Mouse (Mus musculus): ENCODE data around the gene Uhmk1. TPM values are rescaled to one million over a fixed set of nuclear protein-coding genes. Genes with fewer than 3 reads are reported as not detected.

The Uhmk1 gene
- polyA plus RNA-seq, 1 experiment from 2014 or later, result 3.3 TPM

- no peaks in the 10 kb centered on the region for H3K4me1 ChIP-seq (ENCODE audit: insufficient read depth)
- no peak for ATAC-seq
- H3K9me3 ChIP-seq (ENCODE audit: low read length), result no peaks in the 10 kb centered on the region
- H3K27ac ChIP-seq (ENCODE audit: low read depth), result no peak overlapping the region; the same call in 1 of the 2 replicates
- no peak overlapping the region for H3K4me3 ChIP-seq (ENCODE audit: low read depth, low read length)
- 62% methylated on average over 9 of the region's 9 CpGs for WGBS (ENCODE audit: insufficient replicate concordance)
- H3K9ac ChIP-seq (replicated peaks), result no peak overlapping the region
- no peaks in the 10 kb centered on the region for H3K27me3 ChIP-seq (ENCODE audit: insufficient read depth, low read length)
- TF ChIP-seq CTCF (IDR thresholded peaks at IDR 0.05; ENCODE audit: low read depth) (no peak), EP300 (IDR thresholded peaks at IDR 0.05; ENCODE audit: low read depth) (no peak)
- peaks cover 28% of the 10 kb centered on the region for H3K36me3 ChIP-seq (replicated peaks; ENCODE audit: insufficient read depth, low read length)
- no peak overlapping the region for H3K4me2 ChIP-seq (ENCODE audit: low read depth, low read length)
- no peak for DNase-seq
Observed at GRCm38 (mm10) chr1:170147651-170148448, 67.3 kb downstream of the Uhmk1 start.

DNA sequence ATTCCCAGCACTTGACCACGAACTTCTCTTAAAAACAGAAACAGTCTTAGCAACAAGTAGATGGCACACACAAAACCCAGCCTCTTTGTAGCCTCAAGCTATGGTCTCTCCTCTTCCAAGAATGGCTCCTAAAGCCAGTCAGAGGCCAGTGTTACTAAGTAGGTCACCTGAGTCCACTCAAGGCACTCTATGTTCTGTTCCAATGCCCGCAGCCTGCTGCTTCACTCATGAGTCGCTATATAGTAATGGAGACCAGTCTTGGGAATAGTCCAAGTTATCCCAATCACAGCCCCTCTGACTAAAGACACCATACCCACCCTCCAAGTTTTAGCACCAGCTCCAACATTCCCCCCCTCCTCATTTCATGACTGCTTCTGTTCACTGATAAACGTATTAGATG, 69.6 kb downstream of the Uhmk1 start:
- Histone ChIP-seq H3K9me3 (ENCODE audit: low read length) (no peaks in the 10 kb centered on the region), H3K27me3 (ENCODE audit: insufficient read depth, low read length) (no peaks in the 10 kb centered on the region), H3K27ac (ENCODE audit: low read depth) (no peak overlapping the region), H3K4me1 (ENCODE audit: insufficient read depth) (no peaks in the 10 kb centered on the region), H3K4me3 (ENCODE audit: low read depth, low read length) (no peak overlapping the region), H3K4me2 (ENCODE audit: low read depth, low read length) (no peak overlapping the region), H3K9ac (replicated peaks) (no peak overlapping the region), H3K36me3 (replicated peaks; ENCODE audit: insufficient read depth, low read length) (peaks cover 30% of the 10 kb centered on the region)
- DNase-seq (no peak), ATAC-seq (no peak)
- TF ChIP-seq EP300 (IDR thresholded peaks at IDR 0.05; ENCODE audit: low read depth) (no peak), CTCF (IDR thresholded peaks at IDR 0.05; ENCODE audit: low read depth) (no peak)
- 83% methylated on average over 4 of the region's 4 CpGs for WGBS (ENCODE audit: insufficient replicate concordance)

Other genes with a start within 250 kb of the Uhmk1 start
- gene Hsd17b7, start 246.2 kb downstream of the Uhmk1 start, polyA plus RNA-seq (2015; fragmentation: Nextera tagmentation; extraction: Ambion mirVana), result 20.8 and 25.7 TPM in 2 replicates
- gene Ddr2, start 104.6 kb downstream of the Uhmk1 start, polyA plus RNA-seq (2015; fragmentation: Nextera tagmentation; extraction: Ambion mirVana), result 0.84 and 1.4 TPM in 2 replicates
- 19.6 and 22.3 TPM in 2 replicates for gene Uap1, start 40.4 kb downstream of the Uhmk1 start, polyA plus RNA-seq (2015; fragmentation: Nextera tagmentation; extraction: Ambion mirVana)
- not detected in 2 replicates for gene Sh2d1b2, start 17.4 kb upstream of the Uhmk1 start, polyA plus RNA-seq (2015; fragmentation: Nextera tagmentation; extraction: Ambion mirVana)
- gene Sh2d1b1, start 61.9 kb upstream of the Uhmk1 start, polyA plus RNA-seq (2015; fragmentation: Nextera tagmentation; extraction: Ambion mirVana), result 0.31 and 0.46 TPM in 2 replicates
- gene Gm7694, start 90.9 kb upstream of the Uhmk1 start, polyA plus RNA-seq (2015; fragmentation: Nextera tagmentation; extraction: Ambion mirVana), result 2.0 and 2.7 TPM in 2 replicates
- gene Spata46, start 93.4 kb upstream of the Uhmk1 start, polyA plus RNA-seq (2015; fragmentation: Nextera tagmentation; extraction: Ambion mirVana), result 0.24 and 0.48 TPM in 2 replicates